Mouse (Mus musculus) olfactory bulb, adult 2 months (tissue): Measurements from ENCODE around the gene Cyp27a1.

Experiments
- CTCF ChIP-seq: fragments of 200-500 bp; IDR thresholded peaks from 2 replicates; pipeline ENCODE4 v1.5.1; 2012; ENCODE audit warnings: low read depth, mild to moderate bottlenecking, low read length, moderate library complexity; ENCODE audit not compliant: insufficient read depth
- POLR2A ChIP-seq: fragments of 200-500 bp; IDR thresholded peaks from 2 replicates; pipeline ENCODE4 v1.6.1; 2012; ENCODE audit warnings: mild to moderate bottlenecking, low read depth, low read length, moderate library complexity; ENCODE audit not compliant: insufficient read depth

GRCm38 (mm10) chr1:74771845-74771930 lies 58.3 kb downstream of the Cyp27a1 start, which contains the start of gene Wnt6:
- TF ChIP-seq CTCF: no peak
- TF ChIP-seq POLR2A: no peak
